Mouse (Mus musculus) thymus, postnatal 0 days (tissue): ENCODE measurements around the gene Abat. TPM values are rescaled to one million over a fixed set of nuclear protein-coding genes. Genes with fewer than 3 reads are reported as not detected.

Experiments used
- DNase-seq: peaks from one replicate; pipeline ENCODE4 v3.0.0-alpha.2; 2015; ENCODE audit warnings: low spot score
- microRNA-seq: library from miRNA; unstranded; fragments of <30 nt; microRNA quantifications from one replicate; pipeline ENCODE4, GENCODE M21; 2016; ENCODE audit warnings: borderline number of aligned reads
- polyA plus RNA-seq: library from polyadenylated mRNA; unstranded; fragments of >200 nt; fragmentation: Nextera tagmentation; extraction: Ambion mirVana; gene quantifications from 2 replicates; pipeline ENCODE4 v1.2.1, GENCODE M21; 2015

Gene Abat
- polyA plus RNA-seq, 1 experiment from 2014 or later: 9.3 TPM

- DNase-seq: no peak
These were observed 157.1 kb downstream of the Abat start for GRCm38 (mm10) chr16:8670041-8671035.

Small RNAs within 50 kb of the gene (microRNA-seq; reads per million reads assigned to microRNA genes)
- gene Gm22137: not detected

Other genes starting within 250 kb of the Abat start
- 0.13 TPM in 1 of 2 replicates, not detected in the other for gene Tmem114, start 88.3 kb upstream of the Abat start, polyA plus RNA-seq
- 17.0 and 17.9 TPM in 2 replicates for gene Mettl22, start 42.6 kb upstream of the Abat start, polyA plus RNA-seq
- 53.3 and 60.3 TPM in 2 replicates for gene Pmm2, start 124.2 kb downstream of the Abat start, polyA plus RNA-seq
- gene Tmem186, start 124.3 kb downstream of the Abat start, polyA plus RNA-seq: 20.1 and 22.8 TPM in 2 replicates
- 34.2 and 37.6 TPM in 2 replicates for gene Carhsp1, start 158.7 kb downstream of the Abat start, polyA plus RNA-seq
- not detected in 2 replicates for gene Gm5767, start 167.3 kb downstream of the Abat start, polyA plus RNA-seq